Mouse (Mus musculus): ENCODE measurements around the gene Stn1. TPM values are rescaled to one million over a fixed set of nuclear protein-coding genes. Genes with fewer than 3 reads are reported as not detected.
A peak's percentile ranks its signal among the peaks of the same experiment; 100 is the strongest.

The Stn1 gene
- polyA plus RNA-seq, 1 experiment from 2014 or later: 61.0 TPM

DNA sequence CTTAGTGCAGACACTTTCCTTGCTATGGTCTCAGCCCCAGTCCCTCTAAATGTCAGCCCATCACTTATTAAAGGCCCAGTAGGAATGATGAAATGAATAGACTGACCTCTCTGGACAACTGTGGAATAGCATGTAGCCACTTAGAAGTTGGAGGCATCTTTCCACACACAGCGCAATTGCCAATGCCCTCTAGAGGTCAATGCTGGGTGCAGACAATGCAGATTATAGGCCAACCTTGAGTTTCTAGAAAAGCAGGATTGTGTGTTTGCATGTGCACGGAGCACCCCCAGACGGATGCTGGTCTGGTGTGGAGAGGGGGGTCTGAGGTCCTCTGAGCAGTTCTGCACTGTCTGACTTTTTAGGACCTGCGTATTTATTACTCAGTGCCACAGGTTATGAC, 33.7 kb downstream of the Stn1 start:
- H3K4me1 ChIP-seq (ENCODE audit: control insufficient read depth, insufficient read depth, low read length): peaks cover 4% of the 10 kb centered on the region; the same call in 1 of the 2 replicates
- no peaks in the 10 kb centered on the region for H3K27me3 ChIP-seq (ENCODE audit: control insufficient read depth, insufficient read depth, low read length)
- no peak for ATAC-seq (replicated peaks; ENCODE audit: insufficient number of reproducible peaks, low FRiP score, low TSS enrichment, low read depth)
- 64% methylated on average over 4 of the region's 4 CpGs for WGBS
- no peaks in the 10 kb centered on the region for H3K9me3 ChIP-seq (replicated peaks; ENCODE audit: control insufficient read depth, low read length)
- H3K27ac ChIP-seq (replicated peaks; ENCODE audit: low read depth, low read length): no peak overlapping the region
- no peak overlapping the region for H3K4me3 ChIP-seq (ENCODE audit: low read depth, low read length)
- DNase-seq (ENCODE audit: low spot score): peak; percentile 72
- no peak overlapping the region for H3K4me2 ChIP-seq (ENCODE audit: low read depth, low read length)
- H3K9ac ChIP-seq (replicated peaks; ENCODE audit: low read length): no peak overlapping the region
- H3K36me3 ChIP-seq (replicated peaks; ENCODE audit: control insufficient read depth, insufficient read depth, low read depth, low read length): no peaks in the 10 kb centered on the region

DNA sequence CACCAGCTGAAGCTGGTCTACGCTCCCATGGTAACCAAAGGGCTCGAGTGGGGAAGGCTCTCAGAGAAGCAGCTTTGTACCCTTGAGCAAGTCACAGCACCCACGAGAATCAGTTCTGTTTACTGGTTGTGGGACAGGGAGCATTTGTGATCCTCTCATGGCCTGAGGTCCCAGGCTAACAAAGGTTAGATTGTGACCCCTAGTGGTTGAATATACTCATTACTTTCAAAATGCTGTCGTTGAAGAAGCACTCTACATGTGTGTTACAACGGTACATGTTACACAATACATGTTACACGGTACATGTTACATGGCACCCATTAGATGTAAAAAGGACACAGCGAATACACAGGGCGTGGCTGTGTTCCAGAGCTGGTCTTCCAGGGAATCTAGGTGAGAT, 34.7 kb downstream of the Stn1 start:
- Histone ChIP-seq H3K36me3 (replicated peaks; ENCODE audit: control insufficient read depth, insufficient read depth, low read depth, low read length) (no peaks in the 10 kb centered on the region), H3K4me2 (ENCODE audit: low read depth, low read length) (no peak overlapping the region), H3K27ac (replicated peaks; ENCODE audit: low read depth, low read length) (no peak overlapping the region), H3K27me3 (ENCODE audit: control insufficient read depth, insufficient read depth, low read length) (no peaks in the 10 kb centered on the region), H3K4me3 (ENCODE audit: low read depth, low read length) (no peak overlapping the region), H3K4me1 (ENCODE audit: control insufficient read depth, insufficient read depth, low read length) (peaks cover 4% of the 10 kb centered on the region; the same call in 1 of the 2 replicates), H3K9ac (replicated peaks; ENCODE audit: low read length) (no peak overlapping the region), H3K9me3 (replicated peaks; ENCODE audit: control insufficient read depth, low read length) (no peaks in the 10 kb centered on the region)
- DNase-seq (ENCODE audit: low spot score): peak; percentile 73
- 74% methylated on average over 8 of the region's 8 CpGs for WGBS
- ATAC-seq (replicated peaks; ENCODE audit: insufficient number of reproducible peaks, low FRiP score, low TSS enrichment, low read depth): no peak

DNA sequence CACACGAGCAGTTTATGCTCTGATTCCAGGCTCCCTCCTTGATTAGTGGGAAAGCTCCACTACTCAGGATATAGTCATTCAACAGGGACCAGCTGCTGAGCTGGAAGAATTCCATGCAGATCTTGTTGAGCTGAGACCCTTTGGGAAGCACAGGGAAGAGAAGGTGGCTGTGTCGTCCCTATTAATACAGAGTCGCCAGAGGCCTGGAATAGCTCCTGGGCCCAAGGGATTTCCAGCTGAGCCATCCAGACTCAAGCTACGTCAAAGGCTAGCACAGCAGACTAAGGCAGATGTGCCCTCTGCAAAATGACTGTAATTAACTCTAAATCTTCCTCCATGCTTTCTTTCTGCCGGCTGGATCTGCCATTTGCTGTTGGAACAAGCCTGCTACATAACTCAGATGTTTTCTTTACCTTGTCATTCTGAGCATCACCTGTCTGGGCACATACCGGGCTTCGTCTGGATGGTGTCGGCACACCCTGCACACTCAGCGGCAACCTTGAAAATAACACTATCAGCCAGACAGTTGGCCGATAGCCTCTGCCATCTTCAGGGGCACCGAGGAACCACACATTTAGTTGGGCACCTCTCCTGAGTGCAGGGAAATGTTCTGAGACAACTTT, 36.8 kb downstream of the Stn1 start:
- no peaks in the 10 kb centered on the region for H3K27me3 ChIP-seq (ENCODE audit: control insufficient read depth, insufficient read depth, low read length)
- 79% methylated on average over 11 of the region's 11 CpGs for WGBS
- DNase-seq (ENCODE audit: low spot score) (peak; percentile 27), ATAC-seq (replicated peaks; ENCODE audit: insufficient number of reproducible peaks, low FRiP score, low TSS enrichment, low read depth) (no peak)
- no peak overlapping the region for H3K4me2 ChIP-seq (ENCODE audit: low read depth, low read length)
- no peaks in the 10 kb centered on the region for H3K36me3 ChIP-seq (replicated peaks; ENCODE audit: control insufficient read depth, insufficient read depth, low read depth, low read length)
- H3K4me3 ChIP-seq (ENCODE audit: low read depth, low read length): no peak overlapping the region
- no peak overlapping the region for H3K27ac ChIP-seq (replicated peaks; ENCODE audit: low read depth, low read length)
- peaks cover 4% of the 10 kb centered on the region; the same call in 1 of the 2 replicates for H3K4me1 ChIP-seq (ENCODE audit: control insufficient read depth, insufficient read depth, low read length)
- no peaks in the 10 kb centered on the region for H3K9me3 ChIP-seq (replicated peaks; ENCODE audit: control insufficient read depth, low read length)
- no peak overlapping the region for H3K9ac ChIP-seq (replicated peaks; ENCODE audit: low read length)

DNA sequence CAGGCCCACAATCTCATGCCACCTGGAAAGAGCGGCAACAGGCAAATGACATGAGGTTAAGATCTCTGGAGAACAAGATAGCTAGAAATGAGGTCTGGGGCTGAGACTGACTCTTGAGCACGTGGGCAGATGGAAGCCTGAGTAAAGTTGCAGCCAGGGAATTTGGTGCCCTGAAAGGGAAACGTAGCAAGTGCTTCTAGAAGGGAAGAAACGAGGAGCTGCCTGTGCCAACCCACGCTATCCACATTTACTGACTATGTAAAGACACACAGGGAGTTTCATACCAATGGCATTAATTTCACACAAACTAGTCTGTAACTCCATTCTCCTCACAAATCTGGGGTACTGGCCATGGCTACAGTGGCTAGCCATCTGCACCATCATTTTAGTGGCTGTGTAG, 37.5 kb downstream of the Stn1 start:
- H3K4me2 ChIP-seq (ENCODE audit: low read depth, low read length): no peak overlapping the region
- H3K9ac ChIP-seq (replicated peaks; ENCODE audit: low read length): no peak overlapping the region
- WGBS: 87% methylated on average over 5 of the region's 5 CpGs
- DNase-seq (ENCODE audit: low spot score): no peak
- H3K4me3 ChIP-seq (ENCODE audit: low read depth, low read length): no peak overlapping the region
- no peak for ATAC-seq (replicated peaks; ENCODE audit: insufficient number of reproducible peaks, low FRiP score, low TSS enrichment, low read depth)
- no peak overlapping the region for H3K27ac ChIP-seq (replicated peaks; ENCODE audit: low read depth, low read length)
- no peaks in the 10 kb centered on the region for H3K9me3 ChIP-seq (replicated peaks; ENCODE audit: control insufficient read depth, low read length)
- H3K4me1 ChIP-seq (ENCODE audit: control insufficient read depth, insufficient read depth, low read length): peaks cover 4% of the 10 kb centered on the region; the same call in 1 of the 2 replicates
- no peaks in the 10 kb centered on the region for H3K36me3 ChIP-seq (replicated peaks; ENCODE audit: control insufficient read depth, insufficient read depth, low read depth, low read length)
- H3K27me3 ChIP-seq (ENCODE audit: control insufficient read depth, insufficient read depth, low read length): no peaks in the 10 kb centered on the region

DNA sequence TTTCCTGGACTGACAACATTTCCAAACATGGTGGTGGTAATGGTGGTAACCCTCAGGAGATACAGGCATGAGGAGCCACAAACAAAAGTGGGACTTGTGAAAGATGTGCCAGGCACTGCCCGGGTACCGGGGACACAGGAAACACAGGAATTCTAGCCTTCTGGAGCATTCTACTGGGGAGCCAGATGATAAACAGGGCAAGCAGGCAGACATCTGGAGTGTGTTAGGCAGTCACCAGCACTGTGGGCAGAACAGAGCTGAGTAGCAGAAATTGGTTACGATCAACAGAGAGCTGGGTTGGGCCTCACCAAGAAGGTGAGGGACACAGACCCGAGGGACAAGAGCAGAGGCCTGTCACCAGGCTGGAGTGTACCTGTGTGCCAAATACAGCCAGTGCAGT, 38.4 kb downstream of the Stn1 start:
- Histone ChIP-seq H3K9ac (replicated peaks; ENCODE audit: low read length) (0 out of 2 replicates have a peak overlapping the region, but pooled peaks have one; percentile 6), H3K4me1 (ENCODE audit: control insufficient read depth, insufficient read depth, low read length) (peaks cover 4% of the 10 kb centered on the region; the same call in 1 of the 2 replicates), H3K27me3 (ENCODE audit: control insufficient read depth, insufficient read depth, low read length) (no peaks in the 10 kb centered on the region), H3K4me3 (ENCODE audit: low read depth, low read length) (no peak overlapping the region), H3K9me3 (replicated peaks; ENCODE audit: control insufficient read depth, low read length) (no peaks in the 10 kb centered on the region), H3K36me3 (replicated peaks; ENCODE audit: control insufficient read depth, insufficient read depth, low read depth, low read length) (no peaks in the 10 kb centered on the region), H3K27ac (replicated peaks; ENCODE audit: low read depth, low read length) (peak overlapping the region; percentile 59; the same call in 1 of the 2 replicates), H3K4me2 (ENCODE audit: low read depth, low read length) (no peak overlapping the region)
- no peak; the same call in 1 of the 2 replicates for ATAC-seq (replicated peaks; ENCODE audit: insufficient number of reproducible peaks, low FRiP score, low TSS enrichment, low read depth)
- 32% methylated on average over 4 of the region's 4 CpGs for WGBS
- DNase-seq (ENCODE audit: low spot score): peak; percentile 71

DNA sequence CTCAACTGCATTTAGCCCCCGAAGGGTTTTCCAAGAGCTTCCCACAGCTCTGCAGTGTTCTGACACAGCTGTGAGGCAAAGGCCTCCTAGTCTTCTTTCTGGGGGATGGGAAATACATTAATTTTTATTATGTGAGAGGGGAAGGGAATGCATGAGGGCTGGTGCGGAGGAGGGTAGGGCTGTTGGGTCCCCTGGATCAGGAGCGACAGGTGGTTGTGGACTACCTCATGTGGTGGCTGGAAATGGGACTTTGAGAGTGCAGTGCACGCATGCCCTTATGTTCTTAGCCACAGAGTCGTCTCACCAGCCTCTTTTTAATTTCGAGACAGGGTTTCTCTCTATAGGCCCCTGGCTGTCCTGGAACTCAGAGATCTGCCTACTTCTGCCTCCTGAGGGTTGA, 39.6 kb downstream of the Stn1 start:
- no peak overlapping the region for H3K4me3 ChIP-seq (ENCODE audit: low read depth, low read length)

DNA sequence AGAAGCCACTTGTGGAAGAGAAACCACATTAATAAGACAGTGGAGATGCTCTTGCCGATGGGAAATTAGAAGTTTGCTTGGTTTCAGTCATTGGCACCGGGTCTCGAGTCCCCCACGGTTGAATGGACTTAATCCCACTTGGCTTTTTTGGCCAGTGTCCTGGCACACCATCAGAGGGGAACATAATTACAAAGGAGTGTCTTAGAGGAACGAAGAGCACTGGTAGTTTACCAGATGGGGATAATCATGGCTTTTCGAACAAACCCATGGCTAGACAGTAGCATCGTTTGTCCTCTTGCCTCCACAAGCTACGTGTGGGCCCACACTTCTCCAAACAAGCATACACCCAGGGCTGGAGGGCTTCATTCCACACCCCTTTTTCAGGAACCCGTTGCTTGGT, 40.0 kb downstream of the Stn1 start:
- DNase-seq (ENCODE audit: low spot score) (no peak), ATAC-seq (replicated peaks; ENCODE audit: insufficient number of reproducible peaks, low FRiP score, low TSS enrichment, low read depth) (no peak)
- WGBS: 85% methylated on average over 9 of the region's 9 CpGs
- H3K4me3 ChIP-seq (ENCODE audit: low read depth, low read length): no peak overlapping the region
- no peak overlapping the region for H3K27ac ChIP-seq (replicated peaks; ENCODE audit: low read depth, low read length)
- no peaks in the 10 kb centered on the region for H3K36me3 ChIP-seq (replicated peaks; ENCODE audit: control insufficient read depth, insufficient read depth, low read depth, low read length)
- H3K9ac ChIP-seq (replicated peaks; ENCODE audit: low read length): no peak overlapping the region
- H3K27me3 ChIP-seq (ENCODE audit: control insufficient read depth, insufficient read depth, low read length): no peaks in the 10 kb centered on the region
- H3K4me1 ChIP-seq (ENCODE audit: control insufficient read depth, insufficient read depth, low read length): peaks cover 4% of the 10 kb centered on the region; the same call in 1 of the 2 replicates
- no peaks in the 10 kb centered on the region for H3K9me3 ChIP-seq (replicated peaks; ENCODE audit: control insufficient read depth, low read length)
- H3K4me2 ChIP-seq (ENCODE audit: low read depth, low read length): no peak overlapping the region

More for the DNA sequence above, 39.6 kb downstream of the Stn1 start:
- ATAC-seq (replicated peaks; ENCODE audit: insufficient number of reproducible peaks, low FRiP score, low TSS enrichment, low read depth): no peak
- DNase-seq (ENCODE audit: low spot score): no peak
- H3K4me1 ChIP-seq (ENCODE audit: control insufficient read depth, insufficient read depth, low read length): peaks cover 4% of the 10 kb centered on the region; the same call in 1 of the 2 replicates
- H3K36me3 ChIP-seq (replicated peaks; ENCODE audit: control insufficient read depth, insufficient read depth, low read depth, low read length): no peaks in the 10 kb centered on the region
- H3K4me2 ChIP-seq (ENCODE audit: low read depth, low read length): no peak overlapping the region
- H3K9me3 ChIP-seq (replicated peaks; ENCODE audit: control insufficient read depth, low read length): no peaks in the 10 kb centered on the region
- WGBS: 93% methylated on average over 6 of the region's 6 CpGs
- no peak overlapping the region for H3K27ac ChIP-seq (replicated peaks; ENCODE audit: low read depth, low read length)
- no peak overlapping the region for H3K9ac ChIP-seq (replicated peaks; ENCODE audit: low read length)
- H3K27me3 ChIP-seq (ENCODE audit: control insufficient read depth, insufficient read depth, low read length): no peaks in the 10 kb centered on the region
